Mouse (Mus musculus): ENCODE measurements at regions not wholly inside any gene's neighbourhood (a gene's known extent, or its start where the extent isn't known, plus 50 kb on each side); places are given as distances from the start of the nearest gene placed in this dataset.

- no peak for TF ChIP-seq CTCF (IDR thresholded peaks at IDR 0.05; ENCODE audit: borderline replicate concordance, extremely low read depth, insufficient read depth, insufficient read length)
- no peak for TF ChIP-seq POLR2A (IDR thresholded peaks at IDR 0.05; ENCODE audit: borderline replicate concordance, extremely low read depth, insufficient read depth, insufficient read length, poor library complexity, severe bottlenecking)
Measured at GRCm38 (mm10) chr3:140645785-140646388, 566.3 kb downstream of the Pdha2 start.
